Mouse (Mus musculus): ENCODE data around the gene Serpinh1. TPM values are rescaled to one million over a fixed set of nuclear protein-coding genes. Genes with fewer than 3 reads are reported as not detected.

The Serpinh1 gene
- polyA plus RNA-seq, 1 experiment: not detected

- H3K4me3 ChIP-seq (ENCODE audit: insufficient read depth, low read depth, low read length): no peak overlapping the region
- H3K4me1 ChIP-seq (ENCODE audit: control insufficient read depth, insufficient read depth, low read length): peaks cover 43% of the 10 kb centered on the region
- no peak overlapping the region for H3K27ac ChIP-seq (ENCODE audit: insufficient read depth, low read depth, low read length)
- 93% methylated on average over 8 of the region's 8 CpGs for WGBS
- no peak for TF ChIP-seq POLR2A (IDR thresholded peaks at IDR 0.05; ENCODE audit: insufficient read depth, low read depth, low read length)
Observed at GRCm38 (mm10) chr7:99358371-99358770, 5.3 kb upstream of the Serpinh1 start.

- Histone ChIP-seq H3K4me3 (ENCODE audit: insufficient read depth, low read depth, low read length) (no peak overlapping the region), H3K4me1 (ENCODE audit: control insufficient read depth, insufficient read depth, low read length) (peaks cover 51% of the 10 kb centered on the region), H3K27ac (ENCODE audit: insufficient read depth, low read depth, low read length) (no peak overlapping the region)
- TF ChIP-seq POLR2A (IDR thresholded peaks at IDR 0.05; ENCODE audit: insufficient read depth, low read depth, low read length) (no peak), CTCF (IDR thresholded peaks at IDR 0.05; ENCODE audit: insufficient read depth, low read depth, low read length) (no peak)
- WGBS: 62% methylated on average over 7 of the region's 7 CpGs
Observed at GRCm38 (mm10) chr7:99357201-99357600, 4.2 kb upstream of the Serpinh1 start.

GRCm38 (mm10) chr7:99356244-99356930 lies 3.3 kb upstream of the Serpinh1 start:
- TF ChIP-seq POLR2A (IDR thresholded peaks at IDR 0.05; ENCODE audit: insufficient read depth, low read depth, low read length): no peak
- 45% methylated on average over 9 of the region's 9 CpGs for WGBS
- Histone ChIP-seq H3K27ac (ENCODE audit: insufficient read depth, low read depth, low read length) (peak overlapping the region; percentile 83), H3K4me3 (ENCODE audit: insufficient read depth, low read depth, low read length) (no peak overlapping the region), H3K4me1 (ENCODE audit: control insufficient read depth, insufficient read depth, low read length) (peaks cover 59% of the 10 kb centered on the region)

- no peak for TF ChIP-seq POLR2A (IDR thresholded peaks at IDR 0.05; ENCODE audit: insufficient read depth, low read depth, low read length)
- TF ChIP-seq CTCF (IDR thresholded peaks at IDR 0.05; ENCODE audit: insufficient read depth, low read depth, low read length): 0 out of 2 replicates have a peak, but pooled peaks have one; percentile 7
- Histone ChIP-seq H3K27ac (ENCODE audit: insufficient read depth, low read depth, low read length) (peak overlapping the region; percentile 83), H3K4me3 (ENCODE audit: insufficient read depth, low read depth, low read length) (no peak overlapping the region), H3K4me1 (ENCODE audit: control insufficient read depth, insufficient read depth, low read length) (peaks cover 59% of the 10 kb centered on the region)
- 17% methylated on average over 7 of the region's 7 CpGs for WGBS
Observed at GRCm38 (mm10) chr7:99355731-99356131, 2.7 kb upstream of the Serpinh1 start.

- TF ChIP-seq CTCF (IDR thresholded peaks at IDR 0.05; ENCODE audit: insufficient read depth, low read depth, low read length): no peak
- TF ChIP-seq POLR2A (IDR thresholded peaks at IDR 0.05; ENCODE audit: insufficient read depth, low read depth, low read length): no peak
- peaks cover 45% of the 10 kb centered on the region for H3K4me1 ChIP-seq (ENCODE audit: control insufficient read depth, insufficient read depth, low read length)
- 0 out of 2 replicates have a peak overlapping the region, but pooled peaks have one; percentile 24 for H3K27ac ChIP-seq (ENCODE audit: insufficient read depth, low read depth, low read length)
- 63% methylated on average over 18 of the region's 18 CpGs for WGBS
- H3K4me3 ChIP-seq (ENCODE audit: insufficient read depth, low read depth, low read length): peak overlapping the region; percentile 40
Observed at GRCm38 (mm10) chr7:99351802-99352517, 1.1 kb downstream of the Serpinh1 start.

GRCm38 (mm10) chr7:99351104-99351801 lies 1.8 kb downstream of the Serpinh1 start:
- peaks cover 38% of the 10 kb centered on the region for H3K4me1 ChIP-seq (ENCODE audit: control insufficient read depth, insufficient read depth, low read length)
- peak overlapping the region; percentile 40 for H3K4me3 ChIP-seq (ENCODE audit: insufficient read depth, low read depth, low read length)
- TF ChIP-seq POLR2A (IDR thresholded peaks at IDR 0.05; ENCODE audit: insufficient read depth, low read depth, low read length): no peak
- H3K27ac ChIP-seq (ENCODE audit: insufficient read depth, low read depth, low read length): 0 out of 2 replicates have a peak overlapping the region, but pooled peaks have one; percentile 24
- WGBS: 37% methylated on average over 12 of the region's 12 CpGs

- WGBS: 85% methylated on average over 9 of the region's 9 CpGs
Observed at GRCm38 (mm10) chr7:99349782-99350720, 3.0 kb downstream of the Serpinh1 start.

GRCm38 (mm10) chr7:99348883-99349282 lies 4.2 kb downstream of the Serpinh1 start:
- whole genome bisulfite sequencing: 97% methylated on average over 26 of the region's 26 CpGs
- no peak overlapping the region for H3K4me3 ChIP-seq (ENCODE audit: insufficient read depth, low read depth, low read length)
- H3K4me1 ChIP-seq (ENCODE audit: control insufficient read depth, insufficient read depth, low read length): peaks cover 25% of the 10 kb centered on the region
- no peak for TF ChIP-seq CTCF (IDR thresholded peaks at IDR 0.05; ENCODE audit: insufficient read depth, low read depth, low read length)
- no peak for TF ChIP-seq POLR2A (IDR thresholded peaks at IDR 0.05; ENCODE audit: insufficient read depth, low read depth, low read length)
- H3K27ac ChIP-seq (ENCODE audit: insufficient read depth, low read depth, low read length): no peak overlapping the region

More at GRCm38 (mm10) chr7:99349782-99350720, 3.0 kb downstream of the Serpinh1 start:
- TF ChIP-seq CTCF (IDR thresholded peaks at IDR 0.05; ENCODE audit: insufficient read depth, low read depth, low read length): no peak
- TF ChIP-seq POLR2A (IDR thresholded peaks at IDR 0.05; ENCODE audit: insufficient read depth, low read depth, low read length): no peak
- H3K4me3 ChIP-seq (ENCODE audit: insufficient read depth, low read depth, low read length): no peak overlapping the region
- peaks cover 27% of the 10 kb centered on the region for H3K4me1 ChIP-seq (ENCODE audit: control insufficient read depth, insufficient read depth, low read length)
- H3K27ac ChIP-seq (ENCODE audit: insufficient read depth, low read depth, low read length): no peak overlapping the region
